Mouse (Mus musculus) stomach, embryonic 15.5 days (tissue): Measurements from ENCODE around the gene Gas7. TPM values are rescaled to one million over a fixed set of nuclear protein-coding genes. Genes with fewer than 3 reads are reported as not detected.

Source experiments
- ATAC-seq: fragments of 200-750 bp; cut with Nextera tagmentation; 2 replicates; pipeline ENCODE4 v1.8.0; 2017; ENCODE audit warnings: low read depth, moderate number of reproducible peaks, moderate TSS enrichment; ENCODE audit not compliant: insufficient read depth, low FRiP score
- H3K27ac ChIP-seq: fragments of 300-500 bp; sonication (generic); 2 replicates; pipeline ENCODE4 v1.5.1; 2015; ENCODE audit warnings: mild to moderate bottlenecking, inconsistent platforms
- H3K27me3 ChIP-seq: fragments of 300-500 bp; sonication (generic); replicated peaks from 2 replicates; pipeline ENCODE4 v1.6.1; 2015; ENCODE audit warnings: inconsistent platforms
- H3K36me3 ChIP-seq: fragments of 300-500 bp; sonication (generic); 2 replicates; pipeline ENCODE4 v1.6.1; 2015; ENCODE audit warnings: inconsistent platforms
- H3K4me1 ChIP-seq: fragments of 300-500 bp; sonication (generic); 2 replicates; pipeline ENCODE4 v1.6.1; 2015; ENCODE audit warnings: inconsistent platforms
- H3K4me2 ChIP-seq: fragments of 300-500 bp; sonication (generic); 2 replicates; pipeline ENCODE4 v1.6.1; 2015; ENCODE audit warnings: mild to moderate bottlenecking, inconsistent platforms
- H3K4me3 ChIP-seq: fragments of 300-500 bp; sonication (generic); replicated peaks from 2 replicates; pipeline ENCODE4 v1.5.1; 2015; ENCODE audit warnings: inconsistent platforms
- H3K9ac ChIP-seq: fragments of 300-500 bp; sonication (generic); 2 replicates; pipeline ENCODE4 v1.6.1; 2015; ENCODE audit warnings: inconsistent platforms
- H3K9me3 ChIP-seq: fragments of 300-500 bp; sonication (generic); 2 replicates; pipeline ENCODE4 v1.6.1; 2016; ENCODE audit warnings: inconsistent platforms
- WGBS: fragments of 180-500 bp; shearing (Covaris S2); methylation state at CpG from one replicate; pipeline ENCODE4 v1.1.7; 2015; 5-methylcytosine and 5-hydroxymethylcytosine counted together
- polyA plus RNA-seq: library from polyadenylated mRNA; unstranded; fragments of >200 nt; fragmentation: Nextera tagmentation; extraction: Ambion mirVana; gene quantifications from 2 replicates; pipeline ENCODE4 v1.2.1, GENCODE M21; 2015

The Gas7 gene
- polyA plus RNA-seq, 1 experiment from 2014 or later = 15.5 TPM

DNA sequence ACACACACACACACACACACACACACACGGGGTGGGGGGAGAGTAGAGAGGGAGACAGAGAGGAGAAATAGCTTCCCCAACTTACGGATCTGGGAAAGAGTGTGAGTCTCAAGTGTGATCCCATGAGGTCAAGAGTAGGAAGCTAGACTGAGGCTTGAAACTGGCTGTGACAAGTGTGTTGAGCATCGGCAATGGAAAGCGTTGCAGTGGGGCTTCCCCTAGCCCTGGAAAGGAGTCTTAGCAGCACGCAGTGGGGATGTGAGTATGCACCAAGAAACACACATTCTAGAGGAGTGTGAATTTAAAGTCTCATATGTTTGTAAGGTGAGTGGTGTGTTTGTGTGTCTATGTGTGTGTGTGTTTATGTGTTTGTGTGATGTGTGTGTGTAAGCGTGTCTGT is 185.1 kb downstream of the Gas7 start:
- 84% methylated on average over 6 of the region's 6 CpGs for WGBS

DNA sequence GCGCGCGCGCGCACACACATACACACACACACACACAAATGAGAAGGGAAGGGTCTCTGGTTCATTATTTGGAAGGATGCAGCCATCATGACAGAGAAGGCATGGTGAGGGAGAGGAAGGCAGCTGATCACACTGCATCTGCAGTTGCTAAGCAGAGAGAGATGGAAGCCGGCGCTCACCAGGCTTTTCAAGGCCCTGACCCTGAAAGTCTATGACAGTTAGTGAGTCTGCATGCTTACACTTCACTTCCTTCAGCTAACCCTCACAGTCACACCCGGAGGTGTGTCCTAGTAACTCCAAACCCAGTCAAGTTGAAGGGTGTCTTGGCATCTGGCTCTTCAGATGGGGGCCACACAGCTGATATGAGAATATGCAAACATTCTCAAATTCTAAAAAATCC is 187.2 kb downstream of the Gas7 start:
- H3K4me2 ChIP-seq = no peak overlapping the region
- no peak overlapping the region for H3K9ac ChIP-seq
- no peaks in the 10 kb centered on the region for H3K9me3 ChIP-seq
- 91% methylated on average over 8 of the region's 8 CpGs for WGBS
- no peak overlapping the region for H3K27ac ChIP-seq
- H3K4me1 ChIP-seq = no peaks in the 10 kb centered on the region
- no peaks in the 10 kb centered on the region for H3K36me3 ChIP-seq
- no peaks in the 10 kb centered on the region for H3K27me3 ChIP-seq
- no peak for ATAC-seq
- no peak overlapping the region for H3K4me3 ChIP-seq

More for the DNA sequence above, 185.1 kb downstream of the Gas7 start:
- Histone ChIP-seq H3K4me2 (no peak overlapping the region), H3K27me3 (no peaks in the 10 kb centered on the region), H3K27ac (no peak overlapping the region), H3K4me1 (no peaks in the 10 kb centered on the region), H3K36me3 (no peaks in the 10 kb centered on the region), H3K9ac (no peak overlapping the region), H3K9me3 (no peaks in the 10 kb centered on the region), H3K4me3 (no peak overlapping the region)
- no peak for ATAC-seq

DNA sequence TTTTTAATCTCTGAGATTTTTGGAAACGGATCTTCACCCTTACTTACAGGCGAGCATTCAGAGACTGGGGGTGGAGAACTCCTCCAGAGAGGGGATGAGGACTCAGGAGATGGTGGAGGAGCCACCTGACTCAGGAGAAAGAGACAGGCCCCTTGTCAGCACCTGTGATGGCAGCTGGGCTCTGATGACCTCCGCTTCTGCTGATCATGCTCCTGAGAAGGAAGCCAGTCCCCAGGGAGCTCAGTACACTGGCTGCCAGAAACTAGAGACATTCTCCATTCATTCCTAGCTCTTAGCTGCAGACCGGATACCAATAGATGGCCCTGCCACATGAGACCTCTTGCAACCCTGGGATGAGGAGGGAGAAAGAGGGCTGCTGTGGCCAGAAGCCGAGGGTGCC is 187.6 kb downstream of the Gas7 start:
- no peak overlapping the region for H3K4me2 ChIP-seq
- ATAC-seq = no peak
- no peaks in the 10 kb centered on the region for H3K36me3 ChIP-seq
- no peaks in the 10 kb centered on the region for H3K27me3 ChIP-seq
- no peak overlapping the region for H3K9ac ChIP-seq
- no peaks in the 10 kb centered on the region for H3K4me1 ChIP-seq
- no peak overlapping the region for H3K27ac ChIP-seq
- WGBS = 83% methylated on average over 5 of the region's 5 CpGs
- no peaks in the 10 kb centered on the region for H3K9me3 ChIP-seq
- H3K4me3 ChIP-seq = no peak overlapping the region

DNA sequence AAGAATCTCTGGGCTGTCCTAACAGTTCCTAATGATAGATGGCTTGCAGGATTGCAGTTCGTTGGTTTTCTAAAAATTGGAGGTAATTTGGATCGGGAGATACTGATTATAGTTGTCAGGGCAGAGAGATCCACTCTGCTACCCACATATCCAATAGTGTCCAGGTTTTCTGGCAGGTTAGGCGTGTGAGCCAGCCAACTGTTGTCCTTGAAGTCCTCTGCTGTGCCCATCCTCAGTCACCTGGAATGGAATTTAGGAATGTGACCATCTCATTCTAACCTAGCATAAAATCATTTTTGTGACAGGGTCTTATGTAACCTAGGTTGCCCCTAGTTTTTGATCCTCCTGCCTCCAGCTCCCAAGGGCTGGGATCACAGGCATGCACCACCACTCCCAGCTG is 188.2 kb downstream of the Gas7 start:
- no peaks in the 10 kb centered on the region for H3K4me1 ChIP-seq
- no peaks in the 10 kb centered on the region for H3K27me3 ChIP-seq
- no peak overlapping the region for H3K4me2 ChIP-seq
- no peaks in the 10 kb centered on the region for H3K9me3 ChIP-seq
- no peak for ATAC-seq
- WGBS = 70% methylated on average over 3 of the region's 3 CpGs
- no peak overlapping the region for H3K9ac ChIP-seq
- H3K36me3 ChIP-seq = no peaks in the 10 kb centered on the region
- no peak overlapping the region for H3K4me3 ChIP-seq
- H3K27ac ChIP-seq = no peak overlapping the region

DNA sequence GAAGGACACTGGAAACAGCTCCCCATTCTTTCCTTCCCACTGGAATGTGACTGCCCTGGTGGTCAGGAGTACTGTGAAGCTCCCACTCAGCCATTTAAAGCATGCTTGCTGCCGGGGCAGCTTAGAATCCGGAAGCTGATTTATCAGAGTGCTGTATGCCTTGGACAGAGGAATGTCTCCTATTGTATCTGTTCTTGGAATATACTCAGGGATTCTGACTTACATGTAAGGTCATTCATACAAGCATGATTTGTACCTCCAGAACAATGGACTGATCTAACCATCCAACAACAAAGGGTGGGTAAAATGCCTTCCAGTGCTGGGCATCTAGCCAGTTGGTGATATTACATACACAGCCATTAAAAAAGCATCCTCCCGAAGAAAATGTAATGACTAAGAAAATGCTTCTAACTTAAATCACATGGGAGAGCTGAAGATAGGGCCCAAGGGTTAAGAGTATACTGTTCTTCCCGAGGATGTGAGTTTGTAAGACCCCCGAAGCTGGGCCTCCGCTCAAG is 189.5 kb downstream of the Gas7 start:
- no peaks in the 10 kb centered on the region for H3K9me3 ChIP-seq
- ATAC-seq = no peak
- H3K4me3 ChIP-seq = no peak overlapping the region
- WGBS = 70% methylated on average over 6 of the region's 6 CpGs
- no peak overlapping the region for H3K27ac ChIP-seq
- no peak overlapping the region for H3K9ac ChIP-seq
- H3K36me3 ChIP-seq = no peaks in the 10 kb centered on the region
- no peak overlapping the region for H3K4me2 ChIP-seq
- no peaks in the 10 kb centered on the region for H3K4me1 ChIP-seq
- no peaks in the 10 kb centered on the region for H3K27me3 ChIP-seq

DNA sequence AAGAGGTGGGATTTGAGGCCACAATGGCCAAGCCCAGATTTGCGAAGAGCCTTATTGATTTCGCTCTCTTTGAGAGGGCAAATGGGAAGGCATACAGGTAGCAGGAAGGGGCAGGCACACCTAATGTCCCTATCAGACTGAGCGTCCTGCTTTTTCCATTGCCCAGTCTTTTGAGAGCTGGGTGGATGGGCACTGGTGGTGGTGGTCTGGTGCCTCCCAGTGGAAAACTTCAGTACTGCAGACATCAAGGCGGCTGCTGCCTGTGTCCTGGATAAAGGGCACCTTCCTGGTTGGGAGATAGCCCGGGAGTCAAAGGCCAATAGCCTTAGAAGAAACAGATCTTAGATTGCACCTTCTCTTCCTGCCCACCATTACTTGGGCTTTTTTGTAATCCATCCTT is 192.5 kb downstream of the Gas7 start:
- Histone ChIP-seq H3K27ac (no peak overlapping the region), H3K27me3 (no peaks in the 10 kb centered on the region), H3K9ac (no peak overlapping the region), H3K9me3 (no peaks in the 10 kb centered on the region), H3K36me3 (no peaks in the 10 kb centered on the region), H3K4me1 (peaks cover 4% of the 10 kb centered on the region; the same call in 1 of the 2 replicates), H3K4me3 (no peak overlapping the region), H3K4me2 (no peak overlapping the region)
- 30% methylated on average over 5 of the region's 5 CpGs for WGBS
- no peak; the same call in 1 of the 2 replicates for ATAC-seq

DNA sequence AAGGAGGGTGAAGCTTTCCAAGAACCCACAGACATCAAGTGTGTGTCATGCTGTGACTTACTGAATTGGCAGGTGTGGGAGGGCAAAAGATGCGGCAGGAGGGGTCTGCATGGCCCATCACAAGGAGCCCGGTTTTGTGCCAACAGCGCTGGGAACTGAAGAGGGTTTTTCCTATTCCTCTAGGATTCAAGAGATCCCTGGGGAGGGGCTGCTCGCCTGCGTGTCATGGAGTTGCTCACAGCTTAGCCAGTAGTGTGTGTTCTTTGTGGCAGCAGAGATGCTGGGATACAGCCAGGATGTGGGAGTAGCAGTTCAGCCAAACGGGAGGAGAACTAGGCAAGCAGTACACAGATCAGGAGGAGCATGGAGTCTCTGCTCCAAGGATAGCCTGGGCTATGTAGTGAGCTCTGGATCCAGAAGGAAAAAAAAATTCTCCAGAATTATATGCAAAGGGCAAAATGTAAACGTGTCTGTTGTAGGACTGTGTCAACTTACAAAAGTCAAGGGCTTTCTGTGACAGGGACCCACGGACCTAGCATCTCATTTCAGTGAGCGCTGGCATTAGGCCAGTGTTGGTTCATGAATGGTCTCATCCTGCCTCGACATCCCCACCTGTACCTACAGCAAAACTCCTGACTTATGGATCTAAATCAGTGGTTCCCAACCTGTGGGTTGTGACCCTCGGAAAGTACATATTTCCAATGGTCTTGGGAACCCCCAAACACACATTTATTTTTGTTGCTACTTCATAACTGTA is 193.6 kb downstream of the Gas7 start:
- Histone ChIP-seq H3K27me3 (no peaks in the 10 kb centered on the region), H3K4me3 (no peak overlapping the region), H3K9ac (no peak overlapping the region), H3K36me3 (no peaks in the 10 kb centered on the region), H3K27ac (no peak overlapping the region), H3K4me1 (peaks cover 5% of the 10 kb centered on the region; the same call in 1 of the 2 replicates), H3K4me2 (no peak overlapping the region), H3K9me3 (no peaks in the 10 kb centered on the region)
- ATAC-seq = no peak
- 71% methylated on average over 11 of the region's 11 CpGs for WGBS

- no peaks in the 10 kb centered on the region for H3K36me3 ChIP-seq
- no peak overlapping the region for H3K4me2 ChIP-seq
- ATAC-seq = no peak
- H3K4me1 ChIP-seq = peaks cover 5% of the 10 kb centered on the region; the same call in 1 of the 2 replicates
- H3K9me3 ChIP-seq = no peaks in the 10 kb centered on the region
- no peaks in the 10 kb centered on the region for H3K27me3 ChIP-seq
- WGBS = 59% methylated on average over 10 of the region's 10 CpGs
- H3K9ac ChIP-seq = no peak overlapping the region
- no peak overlapping the region for H3K27ac ChIP-seq
- no peak overlapping the region for H3K4me3 ChIP-seq
Observed at GRCm38 (mm10) chr11:67649971-67650707, 194.9 kb downstream of the Gas7 start.

DNA sequence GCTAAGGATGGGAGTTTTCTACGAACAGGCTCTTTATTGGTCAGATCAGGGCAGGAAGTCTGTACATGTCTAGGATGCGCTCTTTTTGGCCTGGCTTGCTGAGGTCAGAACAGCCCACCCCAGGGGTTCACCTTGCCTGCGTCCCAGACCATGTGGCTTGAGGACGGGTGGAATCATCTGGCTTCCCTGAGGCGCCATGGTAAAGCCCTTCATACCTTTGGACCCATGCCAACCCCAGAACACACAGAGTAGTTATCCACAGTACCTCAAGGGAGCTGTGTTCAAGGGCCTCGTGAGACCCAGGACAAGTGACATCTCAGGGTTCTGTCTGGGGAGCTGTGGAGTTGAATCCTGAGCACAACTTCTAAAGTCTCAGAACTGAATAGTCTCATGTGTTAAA is 196.5 kb downstream of the Gas7 start:
- 74% methylated on average over 6 of the region's 6 CpGs for WGBS
- Histone ChIP-seq H3K4me3 (no peak overlapping the region), H3K9me3 (no peaks in the 10 kb centered on the region), H3K27ac (no peak overlapping the region), H3K27me3 (no peaks in the 10 kb centered on the region), H3K4me1 (peaks cover 5% of the 10 kb centered on the region; the same call in 1 of the 2 replicates), H3K9ac (no peak overlapping the region), H3K36me3 (no peaks in the 10 kb centered on the region), H3K4me2 (no peak overlapping the region)
- ATAC-seq = no peak

DNA sequence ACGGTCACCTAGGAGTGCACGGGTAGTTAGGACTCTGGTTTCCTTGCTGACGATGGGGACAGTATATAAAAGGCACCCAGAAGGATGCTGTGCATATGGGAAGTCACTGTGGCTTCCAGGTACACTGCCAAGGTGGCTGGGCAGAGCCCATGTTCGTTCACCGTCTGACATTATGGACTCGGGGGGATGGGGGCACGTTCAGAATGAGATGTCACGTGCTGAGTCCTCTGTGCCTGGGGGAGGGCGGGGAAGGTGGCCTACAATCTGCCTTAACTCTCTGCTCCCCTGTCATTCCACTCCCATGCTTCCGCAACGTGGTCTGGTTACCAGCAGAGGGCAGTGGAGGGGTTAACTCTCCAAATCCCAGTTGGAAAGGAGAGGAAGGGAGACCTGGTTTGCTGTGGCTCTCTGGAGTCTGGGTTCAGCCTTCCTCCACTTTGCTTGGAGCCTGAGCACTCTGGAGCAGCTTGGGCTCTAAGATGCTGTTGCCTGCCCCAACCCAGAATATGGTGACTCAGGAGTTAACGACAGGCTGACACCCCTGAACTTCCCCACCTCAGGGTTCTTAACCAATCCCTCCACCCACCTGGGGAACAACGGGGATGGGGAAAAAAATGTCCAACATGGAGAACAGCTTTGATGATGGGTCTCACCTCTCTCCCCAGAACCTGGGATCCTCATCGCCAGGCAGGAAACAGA is 197.1 kb downstream of the Gas7 start:
- Histone ChIP-seq H3K4me3 (no peak overlapping the region), H3K4me2 (no peak overlapping the region), H3K9ac (no peak overlapping the region), H3K4me1 (peaks cover 5% of the 10 kb centered on the region; the same call in 1 of the 2 replicates), H3K27ac (no peak overlapping the region), H3K27me3 (no peaks in the 10 kb centered on the region), H3K9me3 (no peaks in the 10 kb centered on the region), H3K36me3 (no peaks in the 10 kb centered on the region)
- no peak for ATAC-seq
- WGBS = 18% methylated on average over 14 of the region's 14 CpGs

DNA sequence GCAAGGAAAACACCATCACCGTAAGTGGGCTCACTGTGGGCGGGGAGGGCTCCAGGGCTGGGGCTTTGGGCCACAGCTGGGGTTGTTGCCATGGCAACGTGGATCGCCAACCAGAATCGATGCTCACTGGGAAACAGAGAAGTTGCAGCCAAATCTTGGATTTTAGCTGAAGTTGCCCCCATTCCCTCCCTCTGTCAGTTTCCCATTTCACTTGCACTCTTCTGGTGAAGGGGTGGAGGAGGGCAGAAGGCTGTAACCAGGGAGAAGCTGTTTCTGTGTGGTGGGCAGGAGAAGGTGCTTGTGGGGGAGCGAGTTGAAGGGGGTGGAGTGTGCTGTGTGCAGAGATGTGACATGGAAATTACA is 197.6 kb downstream of the Gas7 start:
- Histone ChIP-seq H3K27ac (no peak overlapping the region), H3K36me3 (no peaks in the 10 kb centered on the region), H3K9ac (no peak overlapping the region), H3K4me3 (no peak overlapping the region), H3K27me3 (no peaks in the 10 kb centered on the region), H3K4me2 (no peak overlapping the region), H3K9me3 (no peaks in the 10 kb centered on the region), H3K4me1 (peaks cover 5% of the 10 kb centered on the region; the same call in 1 of the 2 replicates)
- ATAC-seq = no peak
- WGBS = 41% methylated on average over 6 of the region's 6 CpGs
